Mouse (Mus musculus) erythroblast, embryonic 14.5 days (primary cell): ENCODE results near the gene 2900092C05Rik. TPM values are rescaled to one million over a fixed set of nuclear protein-coding genes. Genes with fewer than 3 reads are reported as not detected.

Experiments
- H3K27me3 ChIP-seq: 2 replicates; pipeline ENCODE4 v1.6.1; 2012; ENCODE audit warnings: inconsistent platforms; ENCODE audit not compliant: control insufficient read depth
- H3K36me3 ChIP-seq: 2 replicates; pipeline ENCODE4 v1.6.1; 2012; ENCODE audit warnings: mild to moderate bottlenecking, inconsistent platforms; ENCODE audit not compliant: control insufficient read depth
- H3K4me1 ChIP-seq: 2 replicates; pipeline ENCODE4 v1.6.1; 2012; ENCODE audit warnings: inconsistent platforms; ENCODE audit not compliant: control insufficient read depth
- H3K4me3 ChIP-seq: replicated peaks from 2 replicates; pipeline ENCODE3; 2012; ENCODE audit warnings: moderate library complexity, mild to moderate bottlenecking, inconsistent platforms
- H3K9me3 ChIP-seq: 2 replicates; pipeline ENCODE4 v1.6.1; 2012; ENCODE audit warnings: low read length, inconsistent platforms, mixed read lengths; ENCODE audit not compliant: control insufficient read depth
- GATA1 ChIP-seq: IDR thresholded peaks from 2 replicates; pipeline ENCODE4 v1.6.1; 2012; ENCODE audit warnings: low read length, inconsistent platforms, mixed read lengths
- TAL1 ChIP-seq: IDR thresholded peaks from 3 replicates; pipeline ENCODE4 v1.6.1; 2012; ENCODE audit warnings: low read length, inconsistent platforms, mixed read lengths
- polyA plus RNA-seq: library from polyadenylated mRNA; stranded (reverse); fragments of >175 nt; gene quantifications from 2 replicates; pipeline ENCODE4 v1.2.3, GENCODE M21; 2012

The 2900092C05Rik gene
- not detected in 2 replicates for polyA plus RNA-seq

GRCm38 (mm10) chr7:12512217-12512616, at the start of gene 2900092C05Rik:
Gene 2900092C05Rik (plus strand): TSS chr7:12512517.
- no peaks in the 10 kb centered on the region for H3K36me3 ChIP-seq
- peaks cover 2% of the 10 kb centered on the region; the same call in 1 of the 2 replicates for H3K9me3 ChIP-seq
- H3K4me1 ChIP-seq: no peaks in the 10 kb centered on the region
- no peak within 1 kb of the TSS for H3K4me3 ChIP-seq
- no peaks in the 10 kb centered on the region for H3K27me3 ChIP-seq
- TF ChIP-seq GATA1: no peak
- TF ChIP-seq TAL1: no peak

- peaks cover 14% of the 10 kb centered on the region for H3K4me1 ChIP-seq
- TF ChIP-seq GATA1 (no peak), TAL1 (no peak)
- H3K27me3 ChIP-seq: no peaks in the 10 kb centered on the region
- H3K36me3 ChIP-seq: peaks cover 18% of the 10 kb centered on the region
- H3K4me3 ChIP-seq: peak within 1 kb of the TSS; percentile 84
- no peaks in the 10 kb centered on the region for H3K9me3 ChIP-seq
These were observed 33.9 kb upstream of the 2900092C05Rik start, which contains the start of gene Zfp606 for GRCm38 (mm10) chr7:12478158-12479008. Gene Zfp606 (plus strand): TSS chr7:12478293.

GRCm38 (mm10) chr7:12479009-12479346, 33.3 kb upstream of the 2900092C05Rik start:
- no peaks in the 10 kb centered on the region for H3K9me3 ChIP-seq
- TF ChIP-seq TAL1: no peak
- TF ChIP-seq GATA1: no peak
- H3K4me3 ChIP-seq: peak overlapping the region; percentile 84
- no peaks in the 10 kb centered on the region for H3K27me3 ChIP-seq
- peaks cover 24% of the 10 kb centered on the region for H3K36me3 ChIP-seq
- H3K4me1 ChIP-seq: peaks cover 14% of the 10 kb centered on the region

- Histone ChIP-seq H3K36me3 (peaks cover 26% of the 10 kb centered on the region), H3K4me1 (peaks cover 14% of the 10 kb centered on the region), H3K4me3 (peak overlapping the region; percentile 84), H3K9me3 (no peaks in the 10 kb centered on the region), H3K27me3 (no peaks in the 10 kb centered on the region)
- TF ChIP-seq TAL1: no peak
- no peak for TF ChIP-seq GATA1
These were observed 32.8 kb upstream of the 2900092C05Rik start for GRCm38 (mm10) chr7:12479525-12479924.

DNA sequence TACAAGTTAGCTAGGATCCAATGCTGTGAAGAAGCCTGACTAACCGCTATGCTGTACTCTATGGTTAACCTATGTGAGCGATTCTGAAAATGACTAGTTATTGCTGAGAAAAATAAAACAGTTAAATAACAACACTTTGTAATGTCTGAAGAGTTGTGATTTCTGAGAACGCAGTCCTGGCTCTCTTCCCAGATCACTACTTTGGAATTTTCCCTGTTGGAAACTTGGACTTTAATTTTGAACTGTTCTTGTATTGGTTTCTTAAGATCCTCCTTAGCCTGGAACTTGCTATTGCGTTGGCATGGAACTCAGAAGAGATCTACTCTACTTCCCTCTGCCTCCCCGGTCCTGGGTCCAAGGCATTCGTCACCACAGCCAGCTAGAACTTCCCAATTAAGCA, 28.5 kb upstream of the 2900092C05Rik start:
- Histone ChIP-seq H3K4me1 (peaks cover 6% of the 10 kb centered on the region), H3K4me3 (no peak overlapping the region), H3K27me3 (no peaks in the 10 kb centered on the region), H3K9me3 (no peaks in the 10 kb centered on the region), H3K36me3 (peaks cover 39% of the 10 kb centered on the region)
- no peak for TF ChIP-seq TAL1
- no peak for TF ChIP-seq GATA1

DNA sequence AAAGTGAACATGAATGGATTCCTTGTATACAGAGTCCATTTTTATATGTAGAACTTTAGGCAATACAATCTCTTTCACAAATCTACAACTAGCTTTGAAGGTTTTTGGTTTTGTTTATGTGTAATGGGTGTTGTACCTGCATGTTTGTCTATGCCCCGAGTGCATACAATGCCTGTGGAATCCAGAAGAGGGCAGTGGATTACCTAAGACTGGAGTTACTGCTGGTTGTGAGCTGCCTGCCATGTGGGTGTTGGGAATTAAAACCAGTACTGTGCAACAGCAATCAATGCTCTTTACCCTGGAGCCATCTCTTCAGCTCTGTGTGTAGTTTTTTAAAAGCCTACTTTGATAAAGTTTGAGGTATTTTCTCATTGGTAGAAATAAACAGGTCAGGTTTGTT, 26.4 kb upstream of the 2900092C05Rik start:
- Histone ChIP-seq H3K4me1 (no peaks in the 10 kb centered on the region), H3K9me3 (peaks cover 3% of the 10 kb centered on the region; the same call in 1 of the 2 replicates), H3K4me3 (no peak overlapping the region), H3K27me3 (no peaks in the 10 kb centered on the region), H3K36me3 (peaks cover 43% of the 10 kb centered on the region)
- TF ChIP-seq TAL1 (no peak), GATA1 (no peak)

DNA sequence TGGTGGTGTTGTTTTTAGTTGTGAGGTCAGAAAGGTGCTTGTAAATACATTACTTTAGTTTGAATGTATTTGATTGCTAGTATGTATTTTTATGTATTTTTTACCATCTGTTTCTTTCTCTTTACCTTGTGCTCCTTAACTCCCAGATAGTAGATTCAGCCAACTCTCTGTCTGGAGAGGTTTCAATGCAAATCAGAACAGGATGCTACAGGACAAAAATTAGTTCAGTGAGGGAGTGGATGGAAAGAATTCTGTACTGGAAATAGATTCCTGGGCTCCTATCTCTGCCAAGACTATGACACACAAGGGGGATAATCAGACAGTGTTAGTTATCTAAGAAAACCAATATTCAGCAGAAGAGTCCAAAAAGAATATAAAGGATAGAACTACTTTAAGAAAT, 25.6 kb upstream of the 2900092C05Rik start:
- H3K4me1 ChIP-seq: no peaks in the 10 kb centered on the region
- peaks cover 7% of the 10 kb centered on the region; the same call in 1 of the 2 replicates for H3K9me3 ChIP-seq
- TF ChIP-seq GATA1: no peak
- no peak for TF ChIP-seq TAL1
- H3K4me3 ChIP-seq: no peak overlapping the region
- H3K36me3 ChIP-seq: peaks cover 40% of the 10 kb centered on the region
- no peaks in the 10 kb centered on the region for H3K27me3 ChIP-seq

DNA sequence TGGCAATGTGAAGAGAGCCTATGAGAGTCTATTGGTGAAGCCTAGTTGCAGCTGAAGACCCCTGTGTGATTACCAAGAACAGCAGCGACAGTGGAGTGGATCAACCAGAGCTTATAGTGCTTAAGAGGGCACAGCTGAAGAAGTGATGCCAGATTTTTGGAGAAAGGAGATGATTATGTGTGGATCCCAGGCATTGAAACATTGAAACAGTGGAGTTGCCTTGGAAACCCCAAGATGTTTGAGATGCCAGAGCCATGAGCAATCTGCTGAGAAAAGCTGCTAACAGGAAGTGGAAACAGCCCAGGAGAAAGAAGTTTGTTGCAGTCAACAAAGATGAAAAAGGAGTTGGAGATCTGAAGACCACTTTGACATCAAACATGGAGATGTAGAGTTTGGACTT, 1.4 kb upstream of the 2900092C05Rik start:
- TF ChIP-seq GATA1 (no peak), TAL1 (no peak)
- Histone ChIP-seq H3K4me3 (no peak overlapping the region), H3K27me3 (no peaks in the 10 kb centered on the region), H3K36me3 (no peaks in the 10 kb centered on the region), H3K4me1 (no peaks in the 10 kb centered on the region), H3K9me3 (peaks cover 2% of the 10 kb centered on the region; the same call in 1 of the 2 replicates)

Other genes with a start within 250 kb of the 2900092C05Rik start
- under 0.01 TPM in 1 of 2 replicates, not detected in the other for gene Vmn1r81, start 244.2 kb upstream of the 2900092C05Rik start, polyA plus RNA-seq
- not detected in 2 replicates for gene Vmn1r82, start 212.1 kb upstream of the 2900092C05Rik start, polyA plus RNA-seq
- gene Vmn1r83, start 183.0 kb upstream of the 2900092C05Rik start, polyA plus RNA-seq: not detected in 2 replicates
- not detected in 2 replicates for gene Vmn1r84, start 143.2 kb upstream of the 2900092C05Rik start, polyA plus RNA-seq
- gene Zfp551, start 89.8 kb upstream of the 2900092C05Rik start, polyA plus RNA-seq: not detected in 2 replicates
- gene Zfp606, start 34.2 kb upstream of the 2900092C05Rik start, polyA plus RNA-seq: 0.06 TPM in 1 of 2 replicates, not detected in the other
- not detected in 2 replicates for gene Vmn2r53, start 96.3 kb downstream of the 2900092C05Rik start, polyA plus RNA-seq
- not detected in 2 replicates for gene Vmn2r54, start 127.8 kb downstream of the 2900092C05Rik start, polyA plus RNA-seq
- not detected in 2 replicates for gene Vmn2r55, start 172.5 kb downstream of the 2900092C05Rik start, polyA plus RNA-seq
- gene Vmn2r56, start 222.5 kb downstream of the 2900092C05Rik start, polyA plus RNA-seq: 0.01 TPM in 1 of 2 replicates, not detected in the other